Mouse (Mus musculus): Measurements from ENCODE around the gene Lypd5. TPM values are rescaled to one million over a fixed set of nuclear protein-coding genes. Genes with fewer than 3 reads are reported as not detected.

Gene Lypd5
- polyA plus RNA-seq, 1 experiment from 2014 or later = not detected

- Histone ChIP-seq H3K9me3 (no peaks in the 10 kb centered on the region), H3K4me2 (no peak overlapping the region), H3K4me1 (no peaks in the 10 kb centered on the region), H3K4me3 (replicated peaks) (no peak overlapping the region), H3K36me3 (replicated peaks) (no peaks in the 10 kb centered on the region), H3K9ac (no peak overlapping the region), H3K27me3 (peaks cover 13% of the 10 kb centered on the region), H3K27ac (no peak overlapping the region)
- WGBS = 22% methylated on average over 10 of the region's 10 CpGs
- peak; percentile 76; the same call in 1 of the 2 replicates for ATAC-seq (ENCODE audit: low FRiP score)
These were observed 15.8 kb downstream of the Lypd5 start for GRCm38 (mm10) chr7:24364827-24365226.

- H3K4me2 ChIP-seq = no peak overlapping the region
- no peak overlapping the region for H3K27ac ChIP-seq
- H3K9ac ChIP-seq = no peak overlapping the region
- H3K27me3 ChIP-seq = peaks cover 16% of the 10 kb centered on the region
- 81% methylated on average over 5 of the region's 5 CpGs for WGBS
- H3K4me1 ChIP-seq = no peaks in the 10 kb centered on the region
- ATAC-seq (ENCODE audit: low FRiP score) = peak; percentile 33
- H3K9me3 ChIP-seq = no peaks in the 10 kb centered on the region
- no peak overlapping the region for H3K4me3 ChIP-seq (replicated peaks)
- H3K36me3 ChIP-seq (replicated peaks) = no peaks in the 10 kb centered on the region
These were observed 16.4 kb downstream of the Lypd5 start for GRCm38 (mm10) chr7:24365258-24366014.

- Histone ChIP-seq H3K9ac (no peak overlapping the region), H3K27me3 (peaks cover 13% of the 10 kb centered on the region), H3K4me2 (no peak overlapping the region), H3K4me3 (replicated peaks) (no peak overlapping the region), H3K9me3 (no peaks in the 10 kb centered on the region), H3K36me3 (replicated peaks) (no peaks in the 10 kb centered on the region), H3K27ac (no peak overlapping the region), H3K4me1 (no peaks in the 10 kb centered on the region)
- 80% methylated on average over 15 of the region's 15 CpGs for WGBS
- no peak for ATAC-seq (ENCODE audit: low FRiP score)
These were observed 18.0 kb downstream of the Lypd5 start for GRCm38 (mm10) chr7:24366716-24367632.

- Histone ChIP-seq H3K9me3 (no peaks in the 10 kb centered on the region), H3K4me3 (replicated peaks) (no peak overlapping the region), H3K27me3 (peaks cover 8% of the 10 kb centered on the region; the same call in 1 of the 2 replicates), H3K36me3 (replicated peaks) (no peaks in the 10 kb centered on the region), H3K4me1 (peaks cover 1% of the 10 kb centered on the region), H3K9ac (no peak overlapping the region), H3K4me2 (no peak overlapping the region), H3K27ac (no peak overlapping the region)
- no peak for ATAC-seq (ENCODE audit: low FRiP score)
- 67% methylated on average over 4 of the region's 4 CpGs for WGBS
These were observed 19.2 kb downstream of the Lypd5 start for GRCm38 (mm10) chr7:24368226-24368625.

GRCm38 (mm10) chr7:24368946-24369345, 19.9 kb downstream of the Lypd5 start:
- ATAC-seq (ENCODE audit: low FRiP score) = no peak
- no peak overlapping the region for H3K9ac ChIP-seq
- H3K27me3 ChIP-seq = peaks cover 8% of the 10 kb centered on the region; the same call in 1 of the 2 replicates
- H3K27ac ChIP-seq = no peak overlapping the region
- H3K9me3 ChIP-seq = no peaks in the 10 kb centered on the region
- 90% methylated on average over 7 of the region's 7 CpGs for WGBS
- H3K4me2 ChIP-seq = no peak overlapping the region
- H3K4me1 ChIP-seq = peaks cover 8% of the 10 kb centered on the region
- no peak overlapping the region for H3K4me3 ChIP-seq (replicated peaks)
- H3K36me3 ChIP-seq (replicated peaks) = no peaks in the 10 kb centered on the region

GRCm38 (mm10) chr7:24369731-24370541, 20.9 kb downstream of the Lypd5 start, which contains the start of gene Kcnn4:
Gene Kcnn4, plus strand, starts transcription at chr7:24370263.
- Histone ChIP-seq H3K27me3 (peaks cover 8% of the 10 kb centered on the region; the same call in 1 of the 2 replicates), H3K9ac (no peak within 1 kb of the TSS), H3K4me2 (no peak within 1 kb of the TSS), H3K4me3 (replicated peaks) (no peak within 1 kb of the TSS), H3K36me3 (replicated peaks) (no peaks in the 10 kb centered on the region), H3K9me3 (no peaks in the 10 kb centered on the region), H3K4me1 (peaks cover 11% of the 10 kb centered on the region), H3K27ac (no peak within 1 kb of the TSS; the same call in 1 of the 2 replicates)
- ATAC-seq (ENCODE audit: low FRiP score) = no peak
- 46% methylated on average over 23 of the region's 23 CpGs for WGBS

- no peak for ATAC-seq (ENCODE audit: low FRiP score)
- Histone ChIP-seq H3K4me2 (no peak overlapping the region), H3K9me3 (no peaks in the 10 kb centered on the region), H3K36me3 (replicated peaks) (no peaks in the 10 kb centered on the region), H3K4me3 (replicated peaks) (no peak overlapping the region), H3K27me3 (peaks cover 8% of the 10 kb centered on the region; the same call in 1 of the 2 replicates), H3K27ac (no peak overlapping the region), H3K9ac (no peak overlapping the region), H3K4me1 (peaks cover 11% of the 10 kb centered on the region)
- WGBS = 82% methylated on average over 6 of the region's 7 CpGs
These were observed 22.2 kb downstream of the Lypd5 start for GRCm38 (mm10) chr7:24371012-24371808.

- WGBS = 69% methylated on average over 3 of the region's 3 CpGs
- Histone ChIP-seq H3K4me3 (replicated peaks) (no peak overlapping the region), H3K36me3 (replicated peaks) (no peaks in the 10 kb centered on the region), H3K27ac (no peak overlapping the region), H3K9me3 (no peaks in the 10 kb centered on the region), H3K9ac (no peak overlapping the region), H3K4me1 (peaks cover 11% of the 10 kb centered on the region), H3K4me2 (no peak overlapping the region), H3K27me3 (peaks cover 8% of the 10 kb centered on the region)
- ATAC-seq (ENCODE audit: low FRiP score) = no peak
These were observed 22.8 kb downstream of the Lypd5 start for GRCm38 (mm10) chr7:24371809-24372145.

- Histone ChIP-seq H3K27ac (no peak overlapping the region), H3K9ac (no peak overlapping the region), H3K9me3 (no peaks in the 10 kb centered on the region), H3K36me3 (replicated peaks) (no peaks in the 10 kb centered on the region), H3K4me2 (no peak overlapping the region), H3K27me3 (peaks cover 13% of the 10 kb centered on the region), H3K4me1 (peaks cover 16% of the 10 kb centered on the region), H3K4me3 (replicated peaks) (no peak overlapping the region)
- WGBS = 83% methylated on average over 9 of the region's 11 CpGs
- no peak for ATAC-seq (ENCODE audit: low FRiP score)
These were observed 23.3 kb downstream of the Lypd5 start for GRCm38 (mm10) chr7:24372300-24372699.

GRCm38 (mm10) chr7:24372786-24373185, 23.8 kb downstream of the Lypd5 start:
- ATAC-seq (ENCODE audit: low FRiP score) = no peak
- WGBS = 74% methylated on average over 4 of the region's 4 CpGs
- Histone ChIP-seq H3K36me3 (replicated peaks) (no peaks in the 10 kb centered on the region), H3K9ac (no peak overlapping the region), H3K27me3 (peaks cover 18% of the 10 kb centered on the region), H3K4me3 (replicated peaks) (no peak overlapping the region), H3K27ac (no peak overlapping the region), H3K4me2 (no peak overlapping the region), H3K9me3 (no peaks in the 10 kb centered on the region), H3K4me1 (peaks cover 19% of the 10 kb centered on the region)
